Mouse (Mus musculus) embryonic facial prominence, embryonic 12.5 days (tissue): ENCODE measurements around the gene Crybb3. TPM values are rescaled to one million over a fixed set of nuclear protein-coding genes. Genes with fewer than 3 reads are reported as not detected.

ENCODE experiments used
- ATAC-seq: fragments of 200-750 bp; cut with Nextera tagmentation; 2 replicates; pipeline ENCODE4 v1.8.0; 2017; ENCODE audit not compliant: insufficient number of reproducible peaks, insufficient read depth, low FRiP score, low TSS enrichment
- H3K27ac ChIP-seq: fragments of 300-500 bp; sonication (generic); 2 replicates; pipeline ENCODE4 v1.5.1; 2016; ENCODE audit warnings: mild to moderate bottlenecking
- H3K27me3 ChIP-seq: fragments of 300-500 bp; sonication (generic); 2 replicates; pipeline ENCODE4 v1.6.1; 2016; ENCODE audit warnings: mild to moderate bottlenecking, moderate library complexity
- H3K36me3 ChIP-seq: fragments of 300-500 bp; sonication (generic); 2 replicates; pipeline ENCODE4 v1.6.1; 2016; ENCODE audit warnings: mild to moderate bottlenecking
- H3K4me1 ChIP-seq: fragments of 300-500 bp; sonication (generic); 2 replicates; pipeline ENCODE4 v1.6.1; 2016
- H3K4me2 ChIP-seq: fragments of 300-500 bp; sonication (generic); replicated peaks from 2 replicates; pipeline ENCODE4 v1.6.1; 2016; ENCODE audit warnings: mild to moderate bottlenecking, moderate library complexity
- H3K4me3 ChIP-seq: fragments of 300-500 bp; sonication (generic); 2 replicates; pipeline ENCODE4 v1.5.1; 2016; ENCODE audit warnings: mild to moderate bottlenecking
- H3K9ac ChIP-seq: fragments of 300-500 bp; sonication (generic); 2 replicates; pipeline ENCODE4 v1.6.1; 2016; ENCODE audit warnings: mild to moderate bottlenecking, moderate library complexity
- H3K9me3 ChIP-seq: fragments of 300-500 bp; sonication (generic); 2 replicates; pipeline ENCODE4 v1.6.1; 2016; ENCODE audit warnings: mild to moderate bottlenecking, moderate library complexity
- WGBS: fragments of 180-500 bp; shearing (Covaris S2); methylation state at CpG from one replicate; pipeline ENCODE4 v1.1.7; 2016; 5-methylcytosine and 5-hydroxymethylcytosine counted together
- polyA plus RNA-seq: library from polyadenylated mRNA; unstranded; fragments of >200 nt; fragmentation: Nextera tagmentation; extraction: Ambion mirVana; gene quantifications from 2 replicates; pipeline ENCODE4 v1.2.1, GENCODE M21; 2016

The Crybb3 gene
- polyA plus RNA-seq, 1 experiment from 2014 or later, result 84.1 TPM

GRCm38 (mm10) chr5:113084309-113084708 is 2.9 kb upstream of the Crybb3 start:
- ATAC-seq, result no peak
- H3K4me1 ChIP-seq, result no peaks in the 10 kb centered on the region
- H3K27ac ChIP-seq, result no peak overlapping the region
- no peaks in the 10 kb centered on the region for H3K9me3 ChIP-seq
- H3K27me3 ChIP-seq, result no peaks in the 10 kb centered on the region
- no peak overlapping the region for H3K4me2 ChIP-seq
- H3K9ac ChIP-seq, result no peak overlapping the region
- WGBS, result 80% methylated on average over 2 of the region's 2 CpGs
- no peak overlapping the region for H3K4me3 ChIP-seq
- no peaks in the 10 kb centered on the region for H3K36me3 ChIP-seq

- Histone ChIP-seq H3K9ac (no peak overlapping the region), H3K4me1 (no peaks in the 10 kb centered on the region), H3K36me3 (no peaks in the 10 kb centered on the region), H3K27me3 (no peaks in the 10 kb centered on the region), H3K27ac (no peak overlapping the region), H3K9me3 (no peaks in the 10 kb centered on the region), H3K4me3 (no peak overlapping the region), H3K4me2 (no peak overlapping the region)
- no peak for ATAC-seq
- WGBS, result 58% methylated on average over 19 of the region's 19 CpGs
These were observed 1.2 kb upstream of the Crybb3 start for GRCm38 (mm10) chr5:113082356-113083168.

- Histone ChIP-seq H3K9ac (no peak overlapping the region), H3K27ac (no peak overlapping the region), H3K27me3 (no peaks in the 10 kb centered on the region), H3K36me3 (no peaks in the 10 kb centered on the region), H3K9me3 (no peaks in the 10 kb centered on the region), H3K4me2 (no peak overlapping the region), H3K4me3 (no peak overlapping the region), H3K4me1 (no peaks in the 10 kb centered on the region)
- ATAC-seq, result no peak
- WGBS, result 90% methylated on average over 9 of the region's 9 CpGs
These were observed 364 bp downstream of the Crybb3 start for GRCm38 (mm10) chr5:113081020-113081419.

GRCm38 (mm10) chr5:113079783-113080182 is 1.6 kb downstream of the Crybb3 start:
- no peaks in the 10 kb centered on the region for H3K9me3 ChIP-seq
- 21% methylated on average over 21 of the region's 21 CpGs for WGBS
- H3K27ac ChIP-seq, result no peak overlapping the region
- H3K4me3 ChIP-seq, result no peak overlapping the region
- no peak overlapping the region for H3K9ac ChIP-seq
- H3K36me3 ChIP-seq, result no peaks in the 10 kb centered on the region
- H3K4me1 ChIP-seq, result no peaks in the 10 kb centered on the region
- H3K27me3 ChIP-seq, result 0 out of 2 replicates have a peak, but pooled peaks cover 4% of the 10 kb centered on the region
- peak overlapping the region; percentile 32 for H3K4me2 ChIP-seq
- ATAC-seq, result no peak

- no peaks in the 10 kb centered on the region for H3K4me1 ChIP-seq
- no peak overlapping the region for H3K27ac ChIP-seq
- H3K4me2 ChIP-seq, result no peak overlapping the region
- no peaks in the 10 kb centered on the region for H3K36me3 ChIP-seq
- WGBS, result 63% methylated on average over 5 of the region's 5 CpGs
- ATAC-seq, result no peak
- no peak overlapping the region for H3K9ac ChIP-seq
- 0 out of 2 replicates have a peak, but pooled peaks cover 4% of the 10 kb centered on the region for H3K27me3 ChIP-seq
- no peak overlapping the region for H3K4me3 ChIP-seq
- H3K9me3 ChIP-seq, result no peaks in the 10 kb centered on the region
These were observed 2.7 kb downstream of the Crybb3 start for GRCm38 (mm10) chr5:113078686-113079085.

GRCm38 (mm10) chr5:113070017-113070416 is 11.4 kb downstream of the Crybb3 start, which contains the start of gene Crybb2:
TSS of gene Crybb2 (minus strand) at chr5:113070117.
- no peak within 1 kb of the TSS for H3K9ac ChIP-seq
- H3K9me3 ChIP-seq, result no peaks in the 10 kb centered on the region
- H3K4me3 ChIP-seq, result no peak within 1 kb of the TSS
- no peaks in the 10 kb centered on the region for H3K4me1 ChIP-seq
- H3K27ac ChIP-seq, result no peak within 1 kb of the TSS
- H3K27me3 ChIP-seq, result no peaks in the 10 kb centered on the region
- no peaks in the 10 kb centered on the region for H3K36me3 ChIP-seq
- no peak for ATAC-seq
- H3K4me2 ChIP-seq, result no peak within 1 kb of the TSS

GRCm38 (mm10) chr5:113054308-113054707 is 27.1 kb downstream of the Crybb3 start:
- Histone ChIP-seq H3K4me2 (no peak overlapping the region), H3K9ac (no peak overlapping the region), H3K27ac (no peak overlapping the region), H3K9me3 (no peaks in the 10 kb centered on the region), H3K36me3 (no peaks in the 10 kb centered on the region), H3K27me3 (no peaks in the 10 kb centered on the region), H3K4me3 (no peak overlapping the region), H3K4me1 (no peaks in the 10 kb centered on the region)
- WGBS, result 4% methylated on average over 15 of the region's 16 CpGs
- ATAC-seq, result no peak

GRCm38 (mm10) chr5:113050581-113051185 is 30.7 kb downstream of the Crybb3 start:
- Histone ChIP-seq H3K9me3 (no peaks in the 10 kb centered on the region), H3K9ac (no peak overlapping the region), H3K4me3 (no peak overlapping the region), H3K27me3 (no peaks in the 10 kb centered on the region), H3K27ac (no peak overlapping the region), H3K4me2 (no peak overlapping the region), H3K36me3 (no peaks in the 10 kb centered on the region), H3K4me1 (no peaks in the 10 kb centered on the region)
- no peak for ATAC-seq
- WGBS, result 67% methylated on average over 7 of the region's 7 CpGs

GRCm38 (mm10) chr5:113049876-113050275 is 31.5 kb downstream of the Crybb3 start:
- no peaks in the 10 kb centered on the region for H3K4me1 ChIP-seq
- ATAC-seq, result no peak
- no peak overlapping the region for H3K9ac ChIP-seq
- no peak overlapping the region for H3K27ac ChIP-seq
- no peaks in the 10 kb centered on the region for H3K36me3 ChIP-seq
- no peak overlapping the region for H3K4me2 ChIP-seq
- no peak overlapping the region for H3K4me3 ChIP-seq
- no peaks in the 10 kb centered on the region for H3K9me3 ChIP-seq
- H3K27me3 ChIP-seq, result no peaks in the 10 kb centered on the region

- peak; percentile 57; the same call in 1 of the 2 replicates for ATAC-seq
These were observed 35.7 kb downstream of the Crybb3 start for GRCm38 (mm10) chr5:113045511-113046273.

GRCm38 (mm10) chr5:113043531-113043930 is 37.9 kb downstream of the Crybb3 start:
- Histone ChIP-seq H3K4me2 (no peak overlapping the region), H3K9ac (no peak overlapping the region), H3K27me3 (0 out of 2 replicates have a peak, but pooled peaks cover 3% of the 10 kb centered on the region), H3K36me3 (no peaks in the 10 kb centered on the region), H3K27ac (no peak overlapping the region), H3K4me3 (no peak overlapping the region), H3K9me3 (no peaks in the 10 kb centered on the region), H3K4me1 (peaks cover 9% of the 10 kb centered on the region; the same call in 1 of the 2 replicates)
- WGBS, result 87% methylated on average over 8 of the region's 8 CpGs
- ATAC-seq, result no peak

More at GRCm38 (mm10) chr5:113045511-113046273, 35.7 kb downstream of the Crybb3 start:
- Histone ChIP-seq H3K36me3 (no peaks in the 10 kb centered on the region), H3K9me3 (no peaks in the 10 kb centered on the region), H3K9ac (no peak overlapping the region), H3K27ac (no peak overlapping the region), H3K4me1 (peaks cover 9% of the 10 kb centered on the region; the same call in 1 of the 2 replicates), H3K4me3 (no peak overlapping the region), H3K4me2 (no peak overlapping the region), H3K27me3 (0 out of 2 replicates have a peak, but pooled peaks cover 1% of the 10 kb centered on the region)
- 80% methylated on average over 10 of the region's 10 CpGs for WGBS
